Mouse (Mus musculus) hindbrain, postnatal 0 days (tissue): ENCODE results near the gene Plod1. TPM values are rescaled to one million over a fixed set of nuclear protein-coding genes. Genes with fewer than 3 reads are reported as not detected.

Experiments used
- ATAC-seq: fragments of 200-750 bp; cut with Nextera tagmentation; 2 replicates; pipeline ENCODE4 v1.8.0; 2017; ENCODE audit warnings: mild to moderate bottlenecking, moderate TSS enrichment, moderate library complexity
- DNase-seq: peaks from one replicate; pipeline ENCODE4 v3.0.0-alpha.2; 2015; ENCODE audit warnings: low spot score
- H3K27ac ChIP-seq: fragments of 300-500 bp; sonication (generic); 2 replicates; pipeline ENCODE4 v1.5.1; 2014; ENCODE audit warnings: mild to moderate bottlenecking
- H3K27me3 ChIP-seq: fragments of 300-500 bp; sonication (generic); 2 replicates; pipeline ENCODE4 v1.6.1; 2014; ENCODE audit warnings: low read length, mixed read lengths; ENCODE audit not compliant: insufficient read depth
- H3K36me3 ChIP-seq: fragments of 300-500 bp; sonication (generic); 2 replicates; pipeline ENCODE4 v1.6.1; 2014; ENCODE audit warnings: low read length, mixed read lengths; ENCODE audit not compliant: insufficient read depth
- H3K4me1 ChIP-seq: fragments of 300-500 bp; sonication (generic); 2 replicates; pipeline ENCODE4 v1.6.1; 2014; ENCODE audit warnings: antibody characterized with exemption, low read length, mixed read lengths; ENCODE audit not compliant: insufficient read depth
- H3K4me2 ChIP-seq: fragments of 300-500 bp; sonication (generic); 2 replicates; pipeline ENCODE4 v1.6.1; 2014; ENCODE audit warnings: low read depth, mild to moderate bottlenecking, low read length, moderate library complexity, mixed read lengths
- H3K4me3 ChIP-seq: fragments of 300-500 bp; sonication (generic); 2 replicates; pipeline ENCODE4 v1.5.1; 2014; ENCODE audit warnings: low read length
- H3K9ac ChIP-seq: fragments of 300-500 bp; sonication (generic); replicated peaks from 2 replicates; pipeline ENCODE4 v1.6.1; 2014; ENCODE audit warnings: mild to moderate bottlenecking, low read length, moderate library complexity, mixed read lengths
- H3K9me3 ChIP-seq: fragments of 300-500 bp; sonication (generic); 2 replicates; pipeline ENCODE4 v1.6.1; 2016; ENCODE audit warnings: low read length, mixed read lengths
- CTCF ChIP-seq: IDR thresholded peaks from 2 replicates; pipeline ENCODE4 v1.5.1; 2016; ENCODE audit warnings: antibody characterized with exemption, control low read depth, low read depth
- WGBS: fragments of 180-500 bp; shearing (Covaris S2); extraction: QIAGEN DNeasy Blood & Tissue Kit; methylation state at CpG from one replicate; pipeline ENCODE4 v1.1.7; 2014; 5-methylcytosine and 5-hydroxymethylcytosine counted together
- polyA plus RNA-seq: library from polyadenylated mRNA; unstranded; fragments of >200 nt; fragmentation: Nextera tagmentation; extraction: Ambion mirVana; gene quantifications from 2 replicates; pipeline ENCODE4 v1.2.1, GENCODE M21; 2015
- total RNA-seq: library from RNA; depleted of rRNA; stranded (reverse); fragments of >200 nt; gene quantifications from 2 replicates; pipeline ENCODE4 v1.2.3, GENCODE M21; 2014; rRNA removed

Gene Plod1
- total RNA-seq (30.0 and 46.2 TPM in 2 replicates), polyA plus RNA-seq (22.6 and 22.8 TPM in 2 replicates)

- H3K4me3 ChIP-seq: peak within 1 kb of the TSS; percentile 60
- peak within 1 kb of the TSS; percentile 76 for H3K27ac ChIP-seq
- peak within 1 kb of the TSS; percentile 59 for H3K9ac ChIP-seq
- peak within 1 kb of the TSS; percentile 86 for H3K4me2 ChIP-seq
- peak; percentile 66 for ATAC-seq
- no peaks in the 10 kb centered on the region for H3K9me3 ChIP-seq
- H3K4me1 ChIP-seq: no peaks in the 10 kb centered on the region
- peak; percentile 76 for DNase-seq
- no peaks in the 10 kb centered on the region for H3K36me3 ChIP-seq
- WGBS: under 1% methylated on average over 38 of the region's 51 CpGs
- no peaks in the 10 kb centered on the region for H3K27me3 ChIP-seq
- peak; percentile 27 for TF ChIP-seq CTCF
These were observed at the start of gene Plod1 for GRCm38 (mm10) chr4:147936331-147936954. Gene Plod1 (minus strand): TSS chr4:147936767.

GRCm38 (mm10) chr4:147985205-147986132 is 48.9 kb upstream of the Plod1 start, which contains the start of gene Nppb:
Gene Nppb (plus strand): TSS chr4:147985788.
- 42% methylated on average over 20 of the region's 20 CpGs for WGBS
- TF ChIP-seq CTCF: no peak
- H3K4me1 ChIP-seq: no peaks in the 10 kb centered on the region
- H3K27ac ChIP-seq: no peak within 1 kb of the TSS
- DNase-seq: no peak
- no peak within 1 kb of the TSS for H3K4me3 ChIP-seq
- no peaks in the 10 kb centered on the region for H3K36me3 ChIP-seq
- ATAC-seq: 0 out of 2 replicates have a peak, but pooled peaks have one; percentile 18
- H3K27me3 ChIP-seq: no peaks in the 10 kb centered on the region
- H3K9ac ChIP-seq: no peak within 1 kb of the TSS
- H3K9me3 ChIP-seq: no peaks in the 10 kb centered on the region
- H3K4me2 ChIP-seq: no peak within 1 kb of the TSS

- H3K4me1 ChIP-seq: no peaks in the 10 kb centered on the region
- H3K4me2 ChIP-seq: no peak overlapping the region
- 48% methylated on average over 7 of the region's 7 CpGs for WGBS
- TF ChIP-seq CTCF: no peak
- H3K9ac ChIP-seq: no peak overlapping the region
- H3K36me3 ChIP-seq: no peaks in the 10 kb centered on the region
- H3K4me3 ChIP-seq: no peak overlapping the region
- H3K27ac ChIP-seq: no peak overlapping the region
- peaks cover 3% of the 10 kb centered on the region; the same call in 1 of the 2 replicates for H3K9me3 ChIP-seq
- DNase-seq (no peak), ATAC-seq (no peak)
- H3K27me3 ChIP-seq: no peaks in the 10 kb centered on the region
These were observed 42.9 kb upstream of the Plod1 start for GRCm38 (mm10) chr4:147979441-147979860.

GRCm38 (mm10) chr4:147978391-147978790 is 41.8 kb upstream of the Plod1 start:
- Histone ChIP-seq H3K4me2 (no peak overlapping the region), H3K27ac (no peak overlapping the region), H3K9ac (no peak overlapping the region), H3K36me3 (no peaks in the 10 kb centered on the region), H3K4me1 (no peaks in the 10 kb centered on the region), H3K4me3 (no peak overlapping the region), H3K27me3 (no peaks in the 10 kb centered on the region), H3K9me3 (peaks cover 3% of the 10 kb centered on the region; the same call in 1 of the 2 replicates)
- no peak for ATAC-seq
- no peak for DNase-seq
- no peak for TF ChIP-seq CTCF
- WGBS: 96% methylated on average over 6 of the region's 6 CpGs

- ATAC-seq (no peak), DNase-seq (no peak)
- H3K4me1 ChIP-seq: no peaks in the 10 kb centered on the region
- H3K4me2 ChIP-seq: no peak overlapping the region
- no peak overlapping the region for H3K4me3 ChIP-seq
- no peaks in the 10 kb centered on the region for H3K27me3 ChIP-seq
- no peaks in the 10 kb centered on the region for H3K36me3 ChIP-seq
- TF ChIP-seq CTCF: no peak
- H3K9me3 ChIP-seq: peaks cover 3% of the 10 kb centered on the region; the same call in 1 of the 2 replicates
- H3K9ac ChIP-seq: no peak overlapping the region
- H3K27ac ChIP-seq: no peak overlapping the region
- WGBS: 80% methylated on average over 4 of the region's 4 CpGs
These were observed 41.2 kb upstream of the Plod1 start for GRCm38 (mm10) chr4:147977726-147978125.

GRCm38 (mm10) chr4:147976237-147976636 is 39.7 kb upstream of the Plod1 start:
- Histone ChIP-seq H3K9me3 (peaks cover 3% of the 10 kb centered on the region; the same call in 1 of the 2 replicates), H3K27ac (no peak overlapping the region), H3K9ac (no peak overlapping the region), H3K36me3 (no peaks in the 10 kb centered on the region), H3K4me3 (no peak overlapping the region), H3K4me2 (no peak overlapping the region), H3K27me3 (no peaks in the 10 kb centered on the region), H3K4me1 (no peaks in the 10 kb centered on the region)
- no peak for DNase-seq
- TF ChIP-seq CTCF: no peak
- ATAC-seq: no peak
- 82% methylated on average over 3 of the region's 3 CpGs for WGBS
